Mouse (Mus musculus): ENCODE data around the gene Nos1ap.

Gene Nos1ap

GRCm38 (mm10) chr1:170368864-170369263 is 220.8 kb downstream of the Nos1ap start:
- no peak for DNase-seq (ENCODE audit: low read depth, low spot score)

GRCm38 (mm10) chr1:170366981-170367700 is 222.5 kb downstream of the Nos1ap start:
- DNase-seq (ENCODE audit: low read depth, low spot score), result no peak

DNA sequence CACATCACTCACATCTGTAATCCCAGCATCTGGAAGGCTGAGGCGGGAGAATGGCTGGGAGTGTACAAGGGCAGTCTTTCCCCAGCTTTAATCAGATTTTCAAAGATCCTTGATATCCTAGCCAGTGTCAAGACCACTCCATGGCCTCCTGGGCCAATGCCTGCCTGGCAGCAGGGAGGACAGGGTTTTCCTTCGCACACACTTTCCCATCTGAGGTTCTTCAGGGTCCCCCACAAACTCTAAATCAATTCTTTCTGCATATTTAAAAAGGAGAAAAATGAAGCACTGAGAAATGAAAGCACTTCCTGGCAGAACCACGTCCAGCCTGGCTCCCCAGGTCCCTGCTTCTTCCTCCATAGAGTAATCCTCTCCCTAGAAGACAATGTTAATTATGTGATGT is 225.9 kb downstream of the Nos1ap start:
- no peak for DNase-seq (ENCODE audit: low read depth, low spot score)

GRCm38 (mm10) chr1:170360183-170360915 is 229.3 kb downstream of the Nos1ap start:
- DNase-seq (ENCODE audit: low read depth, low spot score), result no peak

- no peak for DNase-seq (ENCODE audit: low read depth, low spot score)
Measured at GRCm38 (mm10) chr1:170353335-170353734, 236.3 kb downstream of the Nos1ap start.

- DNase-seq (ENCODE audit: low read depth, low spot score), result no peak
Measured at GRCm38 (mm10) chr1:170351080-170351479, 238.6 kb downstream of the Nos1ap start.

DNA sequence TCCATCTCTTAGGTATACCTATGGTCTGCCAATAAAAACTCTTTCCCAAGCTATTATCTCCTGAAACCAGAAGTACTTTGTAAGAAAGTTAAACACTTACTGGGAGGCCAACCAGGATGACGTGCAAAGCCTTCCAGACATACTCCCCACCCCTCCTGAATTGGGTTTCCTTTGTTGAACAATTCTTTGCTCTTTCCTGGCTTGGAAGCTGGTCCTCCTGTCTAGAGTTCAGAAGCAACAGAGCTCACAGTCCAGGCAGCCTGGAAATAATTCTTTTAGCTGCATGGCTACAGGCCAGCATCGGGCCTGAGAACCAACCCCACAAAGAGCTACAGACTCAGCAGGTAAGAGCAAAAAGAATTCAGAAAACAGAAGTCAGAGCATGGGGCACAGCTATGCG is 243.4 kb downstream of the Nos1ap start:
- DNase-seq (ENCODE audit: low read depth, low spot score), result no peak

GRCm38 (mm10) chr1:170343906-170344305 is 245.8 kb downstream of the Nos1ap start:
- no peak for DNase-seq (ENCODE audit: low read depth, low spot score)

- no peak for DNase-seq (ENCODE audit: low read depth, low spot score)
Measured at GRCm38 (mm10) chr1:170343081-170343480, 246.6 kb downstream of the Nos1ap start.

- DNase-seq (ENCODE audit: low read depth, low spot score), result no peak
Measured at GRCm38 (mm10) chr1:170339943-170340342, 249.7 kb downstream of the Nos1ap start.

- no peak for DNase-seq (ENCODE audit: low read depth, low spot score)
Measured at GRCm38 (mm10) chr1:170332775-170333174, 256.9 kb downstream of the Nos1ap start.

DNA sequence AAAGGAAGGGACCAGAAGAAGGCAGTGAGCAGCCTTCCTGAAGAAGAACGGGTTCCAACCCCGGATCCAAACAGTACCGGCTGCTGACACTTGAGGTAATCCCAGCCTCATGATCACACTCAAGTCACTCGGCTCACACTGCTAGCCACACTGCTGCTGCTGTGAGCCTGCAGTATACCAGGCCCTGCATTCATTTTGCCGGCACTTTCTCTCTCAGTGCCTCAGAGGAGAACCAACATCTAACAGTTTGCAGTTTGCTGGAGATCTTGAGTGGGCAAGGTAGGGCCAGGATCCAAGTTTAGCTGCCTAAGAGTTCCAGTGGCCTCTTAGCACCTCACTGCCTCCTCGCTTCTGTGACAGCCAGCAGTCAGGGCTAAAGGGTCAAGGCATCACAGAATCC is 257.7 kb downstream of the Nos1ap start:
- DNase-seq (ENCODE audit: low read depth, low spot score), result no peak

- no peak for DNase-seq (ENCODE audit: low read depth, low spot score)
Measured at GRCm38 (mm10) chr1:170325277-170325676, 264.4 kb downstream of the Nos1ap start.

- DNase-seq (ENCODE audit: low read depth, low spot score), result no peak
Measured at GRCm38 (mm10) chr1:170324312-170324711, 265.3 kb downstream of the Nos1ap start.

DNA sequence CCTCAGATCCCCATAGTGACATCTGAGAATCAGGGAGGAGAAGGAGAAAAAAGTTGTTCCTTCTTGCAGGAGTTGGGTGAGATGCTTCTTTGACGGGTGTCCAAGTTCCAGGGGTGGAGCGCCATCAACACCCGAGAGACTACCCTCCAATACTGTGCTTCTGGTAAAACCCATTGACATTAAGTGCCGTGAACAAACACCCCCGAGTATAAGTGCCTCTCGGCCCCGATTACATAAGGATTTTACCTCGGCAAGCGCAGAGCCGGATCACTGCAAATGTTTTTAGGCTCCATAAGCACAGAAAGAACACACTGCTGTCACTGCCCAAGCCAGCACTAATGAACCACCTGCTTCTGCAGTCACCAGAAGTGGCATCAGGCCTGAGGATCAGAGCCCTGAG is 266.7 kb downstream of the Nos1ap start:
- no peak for DNase-seq (ENCODE audit: low read depth, low spot score)

DNA sequence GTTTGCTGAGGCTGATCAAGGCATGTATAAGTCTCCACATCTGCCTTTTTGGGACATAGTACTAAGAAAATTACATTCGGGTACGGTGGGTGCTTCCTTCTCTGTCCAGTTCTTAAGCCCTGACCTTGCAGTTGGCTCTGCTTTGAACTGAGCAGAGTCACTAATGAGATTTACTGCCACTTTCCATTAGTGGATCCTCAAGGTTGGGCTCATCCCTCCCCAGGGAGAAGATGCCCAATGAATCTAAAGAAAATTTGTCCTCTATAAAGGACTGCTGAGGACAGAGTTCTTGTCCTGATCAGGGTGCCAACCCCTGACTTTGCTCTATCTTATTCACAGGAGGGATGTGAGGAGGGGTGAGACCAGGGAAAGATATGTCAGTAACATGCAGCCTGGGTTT is 267.6 kb downstream of the Nos1ap start:
- no peak for DNase-seq (ENCODE audit: low read depth, low spot score)

GRCm38 (mm10) chr1:170311431-170311830 is 278.2 kb downstream of the Nos1ap start:
- no peak for DNase-seq (ENCODE audit: low read depth, low spot score)

GRCm38 (mm10) chr1:170308503-170308902 is 281.2 kb downstream of the Nos1ap start, which contains the start of gene Spata46:
Gene Spata46, plus strand, starts transcription at chr1:170308803.
- no peak for DNase-seq (ENCODE audit: low read depth, low spot score)

DNA sequence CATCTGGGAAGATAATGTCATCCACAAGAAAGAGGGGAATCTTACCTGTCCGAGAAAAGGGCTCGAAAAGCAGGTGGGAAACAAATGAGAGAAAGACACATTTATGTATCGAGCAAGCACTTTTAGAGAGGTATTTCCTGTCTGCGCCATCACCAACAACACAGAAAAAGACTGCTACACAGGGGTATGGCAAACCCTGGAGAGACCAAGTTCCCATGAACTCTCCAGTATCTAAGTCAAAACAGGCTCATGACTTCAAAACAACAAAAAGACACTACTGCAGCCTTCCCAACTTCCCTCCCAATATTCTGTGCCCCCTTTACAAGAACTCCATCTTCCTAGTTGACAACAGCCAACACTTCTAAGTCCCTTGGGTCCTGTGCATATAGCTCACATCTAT is 283.4 kb downstream of the Nos1ap start, which contains the start of gene Gm7694:
Gm7694 (minus strand) TSS at position 101 of the 400 bp plus-strand sequence.
- DNase-seq (ENCODE audit: low read depth, low spot score), result no peak

DNA sequence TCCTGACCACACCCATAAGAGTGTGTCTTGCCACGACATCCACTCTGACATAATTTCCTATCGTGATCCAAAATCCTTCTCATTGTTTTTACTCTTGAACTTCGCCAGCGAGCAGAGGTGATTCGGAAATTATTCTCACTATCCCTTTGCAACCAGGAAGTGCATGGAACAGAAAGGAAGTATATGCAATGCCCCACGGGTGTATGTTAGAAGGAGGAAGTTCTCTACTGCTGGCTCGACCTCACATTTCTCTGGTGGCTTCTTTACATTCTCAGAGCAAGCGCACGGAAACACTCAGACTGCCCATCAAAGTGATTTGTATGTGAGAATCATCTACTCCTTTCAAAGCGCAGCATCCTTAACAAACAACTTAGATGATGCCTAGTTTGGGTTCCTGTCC is 284.7 kb downstream of the Nos1ap start:
- DNase-seq (ENCODE audit: low read depth, low spot score), result no peak

GRCm38 (mm10) chr1:170303103-170303502 is 286.6 kb downstream of the Nos1ap start:
- DNase-seq (ENCODE audit: low read depth, low spot score), result no peak

GRCm38 (mm10) chr1:170302456-170302855 is 287.2 kb downstream of the Nos1ap start:
- no peak for DNase-seq (ENCODE audit: low read depth, low spot score)

DNA sequence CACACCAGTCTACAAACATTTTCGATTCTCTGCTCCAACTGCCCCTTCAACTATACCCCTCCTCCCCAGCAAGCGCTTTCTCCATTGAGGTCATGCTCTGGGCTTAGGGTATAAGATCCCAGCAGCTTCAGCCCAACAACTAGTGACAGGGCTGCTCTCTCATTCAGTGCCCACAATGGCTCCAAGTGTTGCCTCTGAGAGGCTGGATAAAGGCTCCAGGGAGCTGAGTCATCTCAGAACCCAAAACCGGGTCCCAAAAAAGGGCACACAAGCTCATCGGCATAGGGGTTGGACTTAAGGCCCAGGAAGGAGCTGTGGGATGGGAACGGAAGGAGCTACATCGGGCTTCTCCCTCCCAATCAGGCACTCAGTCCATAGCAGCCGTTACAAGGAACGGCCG is 288.0 kb downstream of the Nos1ap start:
- no peak for DNase-seq (ENCODE audit: low read depth, low spot score)
